Mouse (Mus musculus) kidney, postnatal 0 days (tissue): ENCODE data around the gene Cd9. TPM values are rescaled to one million over a fixed set of nuclear protein-coding genes. Genes with fewer than 3 reads are reported as not detected.

Experiments
- ATAC-seq: fragments of 200-750 bp; cut with Nextera tagmentation; replicated peaks from 2 replicates; pipeline ENCODE4 v1.8.0; 2017; ENCODE audit warnings: low read depth, moderate number of reproducible peaks, moderate TSS enrichment, moderate library complexity; ENCODE audit not compliant: low FRiP score
- DNase-seq: peaks from one replicate; pipeline ENCODE4 v3.0.0-alpha.2; 2016; ENCODE audit warnings: low spot score
- H3K27ac ChIP-seq: fragments of 300-500 bp; sonication (generic); 2 replicates; pipeline ENCODE4 v1.5.1; 2014; ENCODE audit warnings: mild to moderate bottlenecking
- H3K27me3 ChIP-seq: fragments of 300-500 bp; sonication (generic); 2 replicates; pipeline ENCODE4 v1.6.1; 2014; ENCODE audit warnings: low read length, mixed read lengths; ENCODE audit not compliant: insufficient read depth
- H3K36me3 ChIP-seq: fragments of 300-500 bp; sonication (generic); 2 replicates; pipeline ENCODE4 v1.6.1; 2014; ENCODE audit warnings: low read length, mixed read lengths; ENCODE audit not compliant: insufficient read depth
- H3K4me1 ChIP-seq: fragments of 300-500 bp; sonication (generic); replicated peaks from 2 replicates; pipeline ENCODE4 v1.6.1; 2014; ENCODE audit warnings: antibody characterized with exemption, low read length, mixed read lengths; ENCODE audit not compliant: insufficient read depth
- H3K4me2 ChIP-seq: fragments of 300-500 bp; sonication (generic); 2 replicates; pipeline ENCODE4 v1.6.1; 2014; ENCODE audit warnings: mild to moderate bottlenecking, low read length, moderate library complexity, mixed read lengths
- H3K4me3 ChIP-seq: fragments of 300-500 bp; sonication (generic); replicated peaks from 2 replicates; pipeline ENCODE4 v1.5.1; 2014; ENCODE audit warnings: low read depth, low read length
- H3K9ac ChIP-seq: fragments of 300-500 bp; sonication (generic); 2 replicates; pipeline ENCODE4 v1.6.1; 2014; ENCODE audit warnings: low read depth, low read length
- H3K9me3 ChIP-seq: fragments of 300-500 bp; sonication (generic); replicated peaks from 2 replicates; pipeline ENCODE4 v1.6.1; 2016; ENCODE audit warnings: low read length, inconsistent platforms, mixed read lengths
- CTCF ChIP-seq: IDR thresholded peaks from 2 replicates; pipeline ENCODE4 v1.5.1; 2016; ENCODE audit warnings: antibody characterized with exemption, low read depth, mild to moderate bottlenecking, moderate library complexity
- WGBS: fragments of 180-500 bp; shearing (Covaris S2); extraction: QIAGEN DNeasy Blood & Tissue Kit; methylation state at CpG from one replicate; pipeline ENCODE4 v1.1.7; 2014; 5-methylcytosine and 5-hydroxymethylcytosine counted together
- polyA plus RNA-seq: library from polyadenylated mRNA; unstranded; fragments of >200 nt; fragmentation: Nextera tagmentation; extraction: Ambion mirVana; gene quantifications from 2 replicates; pipeline ENCODE4 v1.2.1, GENCODE M21; 2015

The Cd9 gene
- polyA plus RNA-seq, 1 experiment from 2014 or later, result 278 TPM

DNA sequence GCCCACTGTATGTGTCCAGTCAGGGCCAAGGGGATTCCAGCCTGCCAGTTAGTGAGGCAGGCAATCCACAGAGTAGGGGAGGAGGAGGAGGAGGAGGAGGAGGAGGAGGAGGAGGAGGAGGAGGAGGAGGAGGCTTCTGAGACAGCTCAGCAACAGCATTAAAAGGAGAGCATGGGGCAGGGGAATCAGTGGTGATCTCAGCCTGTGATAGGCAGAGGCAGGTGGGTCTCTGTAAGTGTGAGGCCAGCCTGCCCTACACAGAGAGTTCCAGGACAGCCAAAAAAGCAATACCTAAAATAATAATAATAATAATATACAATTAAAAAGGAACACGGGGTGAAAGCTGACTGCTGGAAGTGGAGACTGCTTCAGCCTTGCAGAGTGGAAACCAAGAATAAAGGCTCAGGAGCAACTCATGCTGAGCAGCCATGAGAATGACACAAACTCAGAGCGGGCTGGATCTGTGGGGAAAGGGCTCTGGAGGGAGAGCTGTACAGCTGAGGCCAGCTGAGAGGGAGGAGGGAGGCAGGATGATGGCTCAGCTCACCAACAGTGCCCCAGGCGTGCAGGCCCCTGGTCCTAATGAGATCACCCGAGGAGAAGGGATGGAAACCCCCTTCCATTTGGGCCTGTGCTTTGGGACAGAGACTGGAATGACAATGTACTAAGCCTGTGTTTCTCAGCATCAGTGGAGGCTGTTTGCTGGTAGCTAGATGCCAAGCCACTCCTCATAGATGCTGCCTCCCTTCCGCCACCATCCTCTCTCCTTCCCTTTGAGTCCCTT is 59.7 kb downstream of the Cd9 start:
- Histone ChIP-seq H3K4me1 (no peaks in the 10 kb centered on the region), H3K9ac (no peak overlapping the region), H3K9me3 (no peaks in the 10 kb centered on the region), H3K4me2 (no peak overlapping the region), H3K27me3 (no peaks in the 10 kb centered on the region), H3K27ac (no peak overlapping the region), H3K4me3 (no peak overlapping the region), H3K36me3 (no peaks in the 10 kb centered on the region)
- WGBS, result 76% methylated on average over 5 of the region's 5 CpGs
- ATAC-seq (no peak), DNase-seq (no peak)
- TF ChIP-seq CTCF, result no peak

DNA sequence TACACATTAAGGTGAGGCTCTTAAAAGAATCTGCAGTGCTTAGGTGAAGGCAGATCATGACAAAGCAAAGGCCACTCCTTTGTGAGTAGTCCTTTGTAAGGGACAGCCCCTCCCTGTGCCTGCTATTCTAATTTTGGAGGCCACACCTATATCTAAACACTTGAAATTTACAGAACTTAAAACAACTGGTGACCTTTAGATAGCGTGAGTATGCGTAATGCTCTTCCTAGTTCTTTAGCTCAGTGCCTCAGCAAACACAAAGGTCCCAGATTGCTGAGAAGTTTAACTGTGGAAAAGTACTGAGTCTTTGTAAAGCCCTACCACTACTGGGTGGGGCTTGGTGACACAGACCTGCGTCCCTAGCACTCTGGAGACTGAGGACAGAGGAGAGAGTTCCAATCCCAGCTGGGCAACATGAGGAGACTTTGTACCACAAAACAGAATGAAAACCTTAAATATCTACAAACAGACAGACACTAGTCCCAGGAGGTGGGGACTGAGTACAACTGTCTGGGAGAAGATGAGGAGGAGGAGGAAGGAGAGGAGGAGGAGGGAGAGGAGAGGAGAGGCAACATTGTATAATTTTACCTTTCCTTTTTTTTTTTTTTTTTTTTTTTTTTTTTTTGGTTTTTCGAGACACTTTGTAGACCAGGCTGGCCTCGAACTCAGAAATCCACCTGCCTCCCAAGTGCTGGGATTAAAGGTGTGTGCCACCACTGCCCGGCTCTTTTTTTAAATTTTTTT is 60.7 kb downstream of the Cd9 start:
- WGBS, result 60% methylated on average over 6 of the region's 6 CpGs
- ATAC-seq, result no peak
- Histone ChIP-seq H3K27ac (no peak overlapping the region), H3K36me3 (no peaks in the 10 kb centered on the region), H3K4me2 (no peak overlapping the region), H3K4me3 (no peak overlapping the region), H3K27me3 (no peaks in the 10 kb centered on the region), H3K9ac (no peak overlapping the region), H3K9me3 (no peaks in the 10 kb centered on the region), H3K4me1 (no peaks in the 10 kb centered on the region)
- DNase-seq, result no peak
- TF ChIP-seq CTCF, result no peak

DNA sequence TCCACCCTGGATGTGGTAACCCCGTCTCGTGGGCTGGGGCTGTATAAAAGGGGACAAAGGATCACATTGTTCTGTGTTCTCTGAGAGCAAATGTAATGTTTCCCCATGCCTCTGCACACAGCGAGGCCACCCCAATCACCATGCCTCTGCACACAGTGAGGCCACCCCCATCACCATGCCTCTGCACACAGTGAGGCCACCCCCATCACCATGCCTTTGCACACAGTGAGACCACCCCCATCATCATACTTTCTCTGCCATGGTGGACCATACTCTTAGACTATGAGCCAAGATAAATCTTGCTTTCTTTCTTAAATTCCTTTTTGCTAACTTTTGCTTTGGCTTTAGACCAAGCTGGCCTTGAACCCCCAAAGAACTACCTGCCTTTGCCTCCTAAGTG is 61.3 kb downstream of the Cd9 start:
- ATAC-seq, result no peak
- Histone ChIP-seq H3K4me3 (no peak overlapping the region), H3K27me3 (no peaks in the 10 kb centered on the region), H3K9ac (no peak overlapping the region), H3K4me2 (no peak overlapping the region), H3K4me1 (no peaks in the 10 kb centered on the region), H3K27ac (no peak overlapping the region), H3K36me3 (no peaks in the 10 kb centered on the region), H3K9me3 (no peaks in the 10 kb centered on the region)
- 80% methylated on average over 3 of the region's 3 CpGs for WGBS
- no peak for DNase-seq
- no peak for TF ChIP-seq CTCF

DNA sequence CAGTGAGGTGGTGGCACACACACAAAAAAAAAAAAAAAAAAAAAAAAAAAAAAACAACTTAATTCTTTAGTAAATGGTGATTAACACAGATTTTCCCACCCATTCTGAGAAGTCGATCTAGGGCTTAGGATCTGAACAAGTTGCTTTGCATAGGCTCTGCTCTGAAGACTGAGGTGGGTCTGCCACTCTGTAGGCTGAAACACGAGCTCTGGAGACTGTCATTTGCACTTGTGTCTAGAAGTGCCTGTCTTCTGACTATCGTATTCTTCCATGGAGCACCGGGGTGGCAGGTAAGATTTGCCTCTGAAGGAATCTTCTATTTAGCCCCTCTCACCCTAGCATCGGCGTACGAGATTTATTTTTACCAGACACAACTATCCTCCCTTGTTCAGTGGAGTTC is 62.1 kb downstream of the Cd9 start:
- Histone ChIP-seq H3K4me1 (no peaks in the 10 kb centered on the region), H3K9me3 (no peaks in the 10 kb centered on the region), H3K27ac (no peak overlapping the region), H3K9ac (no peak overlapping the region), H3K4me3 (no peak overlapping the region), H3K4me2 (no peak overlapping the region), H3K36me3 (no peaks in the 10 kb centered on the region), H3K27me3 (no peaks in the 10 kb centered on the region)
- ATAC-seq (no peak), DNase-seq (no peak)
- 77% methylated on average over 7 of the region's 7 CpGs for WGBS
- TF ChIP-seq CTCF, result no peak

DNA sequence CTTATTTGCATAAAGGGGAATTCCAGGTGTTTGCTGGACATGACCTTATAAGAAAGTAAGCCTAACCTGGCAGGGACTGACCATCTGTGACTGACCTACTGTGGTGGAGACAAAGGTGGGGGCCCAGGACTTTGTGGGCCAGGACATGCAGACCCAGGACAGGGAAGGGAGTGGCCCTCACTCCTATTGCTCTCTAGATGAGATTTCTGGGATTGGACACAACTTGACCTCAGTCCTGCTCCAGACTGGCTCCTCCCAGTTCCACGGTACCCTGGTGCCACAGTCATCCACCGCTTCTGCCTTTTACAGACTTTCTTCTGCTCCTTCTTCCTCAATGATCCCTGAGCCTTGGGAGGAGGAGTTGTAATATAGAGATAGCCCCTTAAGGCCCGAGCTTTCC is 63.6 kb downstream of the Cd9 start:
- no peak overlapping the region for H3K27ac ChIP-seq
- no peak overlapping the region for H3K9ac ChIP-seq
- no peak for DNase-seq
- H3K27me3 ChIP-seq, result no peaks in the 10 kb centered on the region
- TF ChIP-seq CTCF, result no peak
- H3K4me2 ChIP-seq, result no peak overlapping the region
- no peak overlapping the region for H3K4me3 ChIP-seq
- 56% methylated on average over 3 of the region's 3 CpGs for WGBS
- H3K9me3 ChIP-seq, result no peaks in the 10 kb centered on the region
- no peak for ATAC-seq
- H3K4me1 ChIP-seq, result 0 out of 2 replicates have a peak, but pooled peaks cover 2% of the 10 kb centered on the region
- no peaks in the 10 kb centered on the region for H3K36me3 ChIP-seq

DNA sequence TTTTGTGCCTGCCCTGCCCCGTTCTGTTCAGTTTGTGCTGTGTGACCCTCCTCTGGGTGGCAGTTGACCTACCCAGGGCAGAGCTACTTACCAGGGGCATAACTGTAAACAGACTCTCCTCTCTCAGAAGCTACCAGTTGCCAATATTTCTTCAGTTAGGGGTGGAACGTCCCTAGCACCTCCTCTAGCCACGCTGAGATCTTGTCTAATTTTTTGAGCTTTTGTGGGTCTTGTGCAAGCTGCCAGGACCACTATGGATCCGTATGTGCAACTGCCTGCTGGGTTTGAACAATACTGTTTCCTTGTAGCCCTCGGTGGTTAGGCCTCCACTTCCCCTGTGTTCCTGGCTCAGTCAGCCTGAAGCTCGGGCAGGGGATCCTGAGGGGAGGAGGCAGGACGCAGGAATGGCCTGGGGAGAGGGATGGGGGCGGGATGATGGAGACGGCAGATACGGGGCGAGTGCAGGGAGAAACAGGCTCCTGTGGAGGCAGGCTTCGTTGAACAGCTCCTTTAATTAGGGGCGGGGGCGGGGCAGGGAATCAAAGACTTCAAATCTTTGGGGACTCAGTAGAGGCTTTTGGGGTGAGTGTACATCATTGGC is 64.1 kb downstream of the Cd9 start:
- no peak for ATAC-seq
- no peak for TF ChIP-seq CTCF
- no peak overlapping the region for H3K27ac ChIP-seq
- no peak overlapping the region for H3K9ac ChIP-seq
- no peak overlapping the region for H3K4me3 ChIP-seq
- H3K36me3 ChIP-seq, result no peaks in the 10 kb centered on the region
- WGBS, result 21% methylated on average over 14 of the region's 14 CpGs
- no peak for DNase-seq
- H3K4me2 ChIP-seq, result no peak overlapping the region
- H3K4me1 ChIP-seq, result 0 out of 2 replicates have a peak, but pooled peaks cover 3% of the 10 kb centered on the region
- H3K9me3 ChIP-seq, result no peaks in the 10 kb centered on the region
- no peaks in the 10 kb centered on the region for H3K27me3 ChIP-seq
